Mouse (Mus musculus) spleen, postnatal 36 days (tissue): ENCODE measurements at regions not wholly inside any gene's neighbourhood (a gene's known extent, or its start where the extent isn't known, plus 50 kb on each side); places are given as distances from the start of the nearest gene placed in this dataset.

ENCODE experiments used
- DNase-seq, 2 experiments: peaks; one replicate each; pipeline ENCODE4 v3.0.0; 2022; ENCODE audit warnings: low spot score in 2 of 2, mixed read lengths in 1 of 2

DNA sequence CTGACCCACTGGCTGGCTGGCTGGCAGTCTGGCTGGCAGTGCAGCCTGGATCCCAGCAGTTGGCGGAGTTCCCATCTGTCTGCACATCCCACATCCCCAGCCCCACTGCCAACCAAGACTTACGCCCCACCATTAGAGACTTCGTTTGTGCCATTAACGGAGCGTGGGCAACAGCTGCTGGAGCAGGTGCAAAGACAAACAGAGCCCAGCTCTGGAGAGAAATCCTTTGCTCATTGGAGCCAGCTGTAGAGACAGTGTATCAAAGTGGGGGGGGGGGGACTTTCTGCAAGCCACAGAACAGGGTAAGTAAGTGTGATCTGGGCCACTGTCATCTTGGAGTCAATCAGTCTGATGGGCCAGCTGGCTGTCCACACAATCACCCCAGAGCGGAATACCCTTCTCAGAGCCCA is 52.3 kb downstream of the Rplp1 start:
- DNase-seq: no peak

DNA sequence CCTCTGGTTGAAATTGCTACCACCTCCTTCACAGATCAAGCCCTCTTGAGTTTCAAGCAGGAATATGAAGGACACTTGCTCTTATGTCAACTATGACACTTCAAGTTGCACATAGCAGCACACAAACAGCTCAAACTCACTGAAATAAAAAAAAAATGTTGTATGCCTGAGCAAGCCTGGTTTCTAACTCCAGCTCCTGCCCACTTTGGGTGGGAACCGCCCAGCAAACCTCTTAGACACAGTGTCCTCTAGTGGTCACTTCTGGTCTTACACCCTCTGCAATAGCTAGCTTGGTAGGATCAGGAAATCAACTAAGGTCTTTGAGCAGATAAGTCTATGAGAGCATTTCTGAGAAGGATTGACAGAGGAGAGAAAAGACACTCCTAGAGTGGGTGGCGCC is 54.2 kb downstream of the Rplp1 start:
- DNase-seq: peak; percentile 52

DNA sequence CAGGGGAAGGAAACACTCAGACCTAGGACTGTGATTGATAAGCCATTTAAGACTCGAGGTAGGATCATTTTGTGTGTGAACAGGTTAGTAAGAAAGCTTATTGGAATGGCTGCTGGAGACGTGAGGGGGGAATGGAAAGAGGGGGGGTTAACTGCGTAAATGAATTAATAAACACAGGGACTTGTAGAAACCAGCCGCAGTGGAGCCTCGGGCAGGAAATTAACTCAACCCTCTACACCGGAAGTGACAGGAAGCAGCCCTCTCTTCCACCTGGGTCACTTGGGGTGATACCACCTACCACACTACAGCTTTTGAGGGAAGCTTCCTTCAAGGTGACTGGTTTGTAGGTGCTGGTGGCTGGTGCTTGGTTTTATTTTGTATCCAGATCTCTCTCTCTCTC is 54.9 kb downstream of the Rplp1 start:
- peak; percentile 22 to 29 for DNase-seq

DNA sequence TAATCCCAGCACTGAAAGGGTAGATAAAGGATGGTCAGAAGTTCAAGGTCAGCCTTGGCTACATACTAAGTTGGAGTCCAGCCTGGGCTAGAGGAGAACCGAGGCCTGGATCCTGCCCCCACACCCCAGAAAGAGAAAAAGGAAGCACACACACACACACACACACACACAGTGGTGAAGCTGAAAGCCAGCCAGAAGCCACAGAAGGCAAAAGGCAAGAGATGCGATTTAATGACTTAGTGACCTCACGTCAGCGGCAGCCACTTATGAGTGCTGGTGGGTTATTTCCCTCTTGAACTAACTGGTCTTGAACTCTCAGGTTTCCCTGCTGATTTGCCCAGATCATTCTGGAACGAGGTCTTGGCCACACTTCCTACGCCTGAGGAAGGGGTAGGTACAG is 56.5 kb downstream of the Rplp1 start:
- DNase-seq: no peak

DNA sequence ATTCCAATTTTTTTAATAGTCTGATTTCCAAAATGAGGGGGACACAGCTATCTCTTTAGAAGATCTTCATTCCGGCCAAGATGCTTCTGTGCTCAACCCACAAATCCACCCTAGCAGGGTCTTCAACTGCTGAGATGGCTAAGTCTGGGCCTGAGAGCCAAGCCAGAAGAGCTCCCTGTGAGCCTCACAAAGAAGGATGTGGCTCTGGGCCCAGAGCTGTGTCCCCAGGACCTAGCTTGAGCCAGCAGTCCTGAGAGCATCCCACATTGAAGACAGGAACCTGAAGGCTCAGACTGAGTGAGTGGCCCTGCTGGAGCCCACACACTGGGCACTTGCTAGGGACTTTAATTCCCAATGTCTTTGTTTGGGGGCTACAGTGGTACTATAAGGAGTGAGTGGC is 57.7 kb downstream of the Rplp1 start:
- DNase-seq: no peak

- DNase-seq: no peak
Observed at GRCm38 (mm10) chr9:61855686-61856085, 58.7 kb downstream of the Rplp1 start.

DNA sequence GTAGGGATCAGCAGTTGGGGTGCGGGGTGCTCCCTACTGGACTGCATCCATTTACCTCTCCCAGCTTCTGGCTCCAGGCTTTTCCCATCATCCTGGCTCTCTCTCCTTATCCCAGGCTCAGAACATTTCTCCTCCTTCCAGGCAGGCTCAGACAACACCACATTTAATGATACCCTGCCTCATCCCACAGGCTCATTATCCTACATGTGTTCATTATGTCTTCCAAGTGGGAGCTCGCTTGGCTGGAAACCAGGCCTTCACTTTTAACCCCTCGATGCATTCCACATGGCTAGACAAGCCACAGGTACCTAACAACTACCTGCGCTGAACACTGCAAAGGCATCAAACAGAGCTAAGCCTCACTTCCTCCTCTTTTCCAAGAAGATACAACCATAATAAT is 60.5 kb downstream of the Rplp1 start:
- no peak for DNase-seq

DNA sequence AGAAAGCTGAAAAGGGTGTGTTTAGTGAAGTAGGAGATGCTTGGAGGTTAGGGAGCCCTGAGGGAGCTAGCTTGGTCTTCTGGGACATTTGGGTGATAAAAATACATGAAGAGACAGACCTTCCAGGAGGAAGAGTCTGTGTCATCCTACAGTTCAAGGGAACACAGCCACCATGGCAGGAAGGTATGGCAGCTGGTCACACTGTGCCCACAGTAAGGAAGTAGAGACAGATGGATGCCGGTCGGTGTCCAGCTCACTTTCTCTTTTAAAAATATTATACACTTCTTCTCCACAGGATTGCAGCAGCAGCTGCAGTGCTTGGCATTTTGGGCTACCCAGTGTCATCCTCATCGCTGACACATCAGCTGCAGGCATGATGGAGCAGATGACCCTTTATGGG is 63.0 kb downstream of the Rplp1 start:
- no peak for DNase-seq

DNA sequence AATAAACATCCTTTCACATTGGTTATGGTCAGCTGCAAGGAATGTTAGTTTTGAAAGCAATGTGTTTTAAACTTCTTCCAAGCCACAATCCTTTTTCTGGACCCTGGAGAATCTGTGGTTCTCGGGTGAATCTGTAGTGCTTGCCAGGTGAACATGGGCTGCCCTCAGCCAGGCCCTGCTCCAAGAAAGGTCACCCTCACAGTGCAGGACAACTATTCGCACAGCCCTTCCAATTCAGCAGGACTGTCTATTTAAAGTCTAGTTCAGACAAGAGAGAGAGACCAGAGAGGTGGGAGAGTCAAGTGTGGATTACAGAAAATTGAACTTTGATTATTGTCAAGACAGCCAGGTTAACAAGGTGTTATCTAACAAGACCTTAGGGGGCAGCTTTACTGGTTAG is 65.9 kb downstream of the Rplp1 start:
- no peak for DNase-seq

GRCm38 (mm10) chr9:61847496-61847895 is 66.8 kb downstream of the Rplp1 start:
- no peak for DNase-seq

DNA sequence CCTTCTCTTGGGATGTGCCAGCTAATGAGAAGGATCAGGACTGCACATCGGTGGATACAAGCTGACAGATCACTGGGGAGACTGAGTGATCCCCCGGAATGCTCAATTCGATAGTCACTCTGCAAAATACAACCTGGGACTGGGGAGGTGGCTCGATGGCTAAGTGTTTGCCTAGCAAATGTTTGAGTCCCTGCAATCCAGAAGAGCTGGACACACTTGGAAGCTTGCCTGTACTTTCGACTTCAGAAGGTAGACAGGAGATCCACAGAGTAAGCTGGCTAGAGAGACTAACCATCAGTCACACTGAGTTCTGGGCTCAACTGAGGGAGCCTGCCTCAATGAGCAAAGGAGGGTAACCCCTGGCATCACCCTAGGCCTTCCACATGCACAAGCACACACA is 69.7 kb downstream of the Rplp1 start:
- no peak for DNase-seq

- no peak for DNase-seq
Observed at GRCm38 (mm10) chr9:61844141-61844540, 70.2 kb downstream of the Rplp1 start.

DNA sequence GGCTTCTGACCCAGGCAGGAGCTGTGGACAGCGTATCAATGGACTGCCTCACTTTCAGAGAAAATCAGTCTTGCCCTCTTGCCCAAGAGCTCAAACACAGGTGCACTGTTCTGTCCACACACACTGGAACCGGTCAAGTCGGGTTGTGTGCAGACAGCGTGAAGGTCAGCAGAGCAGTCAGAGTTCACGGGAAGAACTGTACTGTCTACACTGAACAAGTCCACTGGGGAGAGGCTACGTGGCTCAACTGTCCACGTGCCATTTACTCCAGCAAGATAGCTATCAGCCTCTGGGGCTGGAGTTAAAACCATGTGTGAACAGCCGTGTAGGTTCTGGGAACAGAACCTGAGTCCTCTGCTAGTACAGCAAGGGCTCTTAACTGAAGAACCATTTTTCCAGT is 70.8 kb downstream of the Rplp1 start:
- no peak for DNase-seq

DNA sequence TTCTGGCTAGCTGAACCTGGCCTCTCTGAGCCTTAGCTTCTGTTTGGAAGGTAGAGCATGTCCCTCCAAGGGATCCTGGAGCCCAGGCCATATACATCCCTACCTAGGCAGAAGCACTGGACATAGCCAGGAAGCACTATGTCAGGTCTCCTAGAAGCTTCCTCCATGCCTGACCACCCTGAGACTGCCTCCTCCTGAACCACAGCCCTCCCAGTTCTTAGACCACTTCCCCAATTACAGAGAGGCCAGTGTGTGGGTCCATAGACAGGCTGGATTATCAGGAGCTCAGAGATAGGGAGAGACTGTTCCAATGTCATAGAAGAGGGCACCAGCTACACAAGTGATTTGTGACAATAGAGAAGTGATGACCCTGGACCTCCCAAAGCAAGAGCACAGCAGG is 72.0 kb downstream of the Rplp1 start:
- no peak for DNase-seq

GRCm38 (mm10) chr9:61841222-61841621 is 73.1 kb downstream of the Rplp1 start:
- no peak for DNase-seq

GRCm38 (mm10) chr9:61840353-61840752 is 74.0 kb downstream of the Rplp1 start:
- DNase-seq: no peak

DNA sequence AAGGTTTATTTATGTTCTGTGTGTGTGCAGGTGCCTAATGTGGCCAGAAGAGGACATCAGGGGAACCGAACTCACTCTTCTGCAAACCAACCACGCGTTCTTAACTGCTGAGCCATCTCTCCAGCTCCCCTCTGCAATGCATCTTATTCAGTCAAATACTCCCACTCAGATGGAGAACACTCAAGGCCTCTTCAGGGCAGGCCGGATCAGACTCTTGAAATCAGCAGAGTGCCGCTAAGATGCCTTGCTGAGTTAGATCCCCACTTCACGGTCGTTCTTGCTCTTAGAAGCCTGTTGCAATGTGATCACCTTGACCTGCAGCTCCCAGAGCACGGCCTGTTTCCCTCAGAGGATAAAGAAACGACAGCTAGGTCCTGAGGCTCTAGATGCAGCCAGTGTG is 81.1 kb downstream of the Rplp1 start:
- DNase-seq: no peak

- peak; percentile 71 to 73 for DNase-seq
Observed at GRCm38 (mm10) chr9:61830236-61830635, 84.1 kb downstream of the Rplp1 start.

DNA sequence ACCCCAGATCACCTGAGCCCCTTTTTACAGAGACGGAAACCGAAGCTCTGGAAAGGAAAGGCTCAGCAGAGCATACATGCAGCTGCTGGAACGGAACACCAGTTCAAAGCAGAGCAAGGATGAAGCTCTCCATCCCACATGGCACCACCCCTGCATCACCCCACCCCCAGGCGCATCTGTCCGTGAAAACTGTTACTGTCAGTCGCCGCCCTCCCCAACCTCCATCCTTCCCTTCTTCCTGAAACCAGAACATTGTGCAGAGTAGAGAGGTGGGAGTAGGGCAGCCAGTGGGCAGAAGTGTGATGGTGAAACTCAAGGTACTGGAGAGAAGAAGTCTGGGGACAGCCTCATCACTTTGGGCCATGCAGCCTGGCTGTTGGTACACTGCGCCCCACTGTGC is 84.6 kb downstream of the Rplp1 start:
- no peak for DNase-seq

DNA sequence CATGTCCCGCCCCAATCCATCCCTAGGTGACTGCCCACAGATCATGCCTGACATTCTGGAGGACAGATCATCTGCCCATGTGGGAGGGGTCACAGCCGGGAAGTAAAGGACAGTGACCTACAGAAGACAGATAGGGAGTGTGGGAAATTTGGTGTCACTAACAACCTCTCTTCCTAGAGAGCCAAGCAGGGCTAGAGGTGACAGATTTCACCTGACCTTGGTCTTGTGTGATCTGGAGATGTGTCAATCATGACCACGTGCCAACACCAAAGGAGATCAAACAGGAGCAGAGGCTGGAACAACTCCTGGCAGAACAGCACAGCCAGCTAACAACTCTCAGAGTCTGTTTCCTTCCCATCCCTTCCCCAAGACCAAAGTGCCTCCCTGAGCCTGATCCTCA is 85.0 kb downstream of the Rplp1 start:
- DNase-seq: no peak

DNA sequence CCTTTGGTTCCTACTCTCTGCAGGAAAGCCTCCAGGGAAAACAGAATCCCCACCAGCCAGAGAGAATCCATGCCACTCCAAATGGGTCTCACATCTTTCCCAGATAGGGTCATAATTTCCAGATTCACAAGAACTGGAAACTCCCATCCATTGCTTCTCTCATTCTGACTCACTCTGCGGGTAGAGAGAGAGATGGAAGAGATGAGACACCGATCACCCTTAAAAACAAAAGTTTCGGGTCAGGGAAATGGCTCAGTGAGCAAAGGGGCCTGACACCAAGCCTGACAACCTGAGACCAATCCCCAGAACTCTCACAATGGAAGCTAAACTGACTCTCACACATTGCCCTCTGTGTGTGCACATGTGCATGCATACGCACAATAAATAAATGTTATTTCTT is 86.6 kb downstream of the Rplp1 start:
- no peak for DNase-seq

DNA sequence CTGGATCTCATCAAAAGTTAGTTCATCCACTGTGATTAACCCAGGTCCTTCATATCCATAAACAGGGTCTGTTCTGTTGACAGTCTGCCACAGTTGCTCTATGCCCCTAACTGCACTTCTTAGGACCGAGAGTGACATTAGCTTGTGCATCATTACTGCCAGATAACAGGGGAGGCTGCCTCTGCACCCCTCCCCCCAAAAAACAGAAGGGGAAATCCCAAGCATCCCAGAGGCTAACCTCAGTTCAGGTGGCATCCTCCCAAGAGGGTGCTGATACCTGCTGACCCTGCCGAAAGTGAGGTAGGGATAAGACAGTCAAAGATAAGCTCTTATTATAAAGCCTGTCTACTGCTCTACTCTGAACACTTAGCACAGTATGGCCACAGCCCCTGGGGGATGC is 87.3 kb downstream of the Rplp1 start:
- no peak for DNase-seq

- DNase-seq: no peak
Observed at GRCm38 (mm10) chr9:61826415-61826814, 87.9 kb downstream of the Rplp1 start.

- no peak for DNase-seq
Observed at GRCm38 (mm10) chr9:61825804-61826203, 88.5 kb downstream of the Rplp1 start.

DNA sequence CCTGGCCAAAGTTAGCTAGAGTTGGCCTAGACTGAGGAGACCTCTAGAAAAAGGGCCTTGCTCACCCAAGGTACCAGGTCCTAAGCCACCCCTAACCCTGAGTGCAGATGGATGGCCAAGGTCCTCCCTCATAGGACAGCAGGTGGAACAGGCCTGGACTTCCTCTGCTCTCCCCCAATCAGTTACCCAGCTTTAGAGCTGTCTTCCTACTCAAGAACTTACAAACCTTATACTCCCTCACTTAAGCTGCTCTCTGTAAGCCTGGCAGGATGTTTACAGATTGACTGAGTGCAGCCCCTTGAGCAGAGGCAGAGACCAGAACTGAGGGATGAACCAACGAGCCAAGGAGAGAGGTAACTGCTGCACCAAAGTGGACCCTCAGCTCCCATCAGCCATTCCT is 94.5 kb downstream of the Rplp1 start:
- no peak for DNase-seq
